Mouse (Mus musculus): ENCODE measurements around the gene Dazap1. TPM values are rescaled to one million over a fixed set of nuclear protein-coding genes. Genes with fewer than 3 reads are reported as not detected.

Dazap1 gene
- polyA plus RNA-seq, 1 experiment = 49.1 TPM

DNA sequence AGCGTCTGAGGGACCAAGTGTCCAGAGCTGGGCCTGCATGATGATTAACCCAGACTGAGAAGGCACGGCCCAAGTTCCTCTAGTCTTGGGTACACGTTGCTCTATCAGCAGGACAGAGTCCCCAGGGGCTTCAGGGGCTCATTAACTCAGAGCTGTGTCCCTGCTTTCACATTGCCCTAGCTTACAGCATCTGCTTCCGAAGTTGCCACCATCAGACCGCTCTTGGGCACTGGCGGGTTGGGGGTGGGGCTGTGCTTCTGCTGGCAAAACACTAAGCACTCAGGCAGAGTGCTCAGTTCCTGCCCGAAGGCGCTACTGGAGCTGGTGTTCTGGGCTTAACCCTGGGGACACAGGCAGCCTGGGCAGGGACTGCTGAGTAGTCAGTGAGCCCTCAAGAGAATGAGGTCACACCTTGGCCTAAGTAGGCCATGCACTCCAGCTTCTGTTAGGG, 20.7 kb downstream of the Dazap1 start:
- peak overlapping the region; percentile 98 for H3K27ac ChIP-seq (ENCODE audit: insufficient read depth, low read depth, low read length)
- DNase-seq = peak; percentile 83

GRCm38 (mm10) chr10:80282481-80283441, 21.5 kb downstream of the Dazap1 start:
- H3K4me3 ChIP-seq (ENCODE audit: insufficient read depth, low read depth, low read length) = no peak overlapping the region
- 56% methylated on average over 20 of the region's 20 CpGs for WGBS
- DNase-seq = peak; percentile 40
- no peaks in the 10 kb centered on the region for H3K27me3 ChIP-seq (replicated peaks; ENCODE audit: control insufficient read depth, insufficient read depth, low read length)
- peaks cover 12% of the 10 kb centered on the region for H3K36me3 ChIP-seq (ENCODE audit: control insufficient read depth, insufficient read depth, low read length)
- no peak for TF ChIP-seq CTCF (conservative IDR thresholded peaks at IDR 0.05; ENCODE audit: insufficient read depth, insufficient read length, low read depth, low read length)
- no peak for TF ChIP-seq POLR2A (IDR thresholded peaks at IDR 0.05; ENCODE audit: low read depth, low read length)
- H3K4me1 ChIP-seq (ENCODE audit: control insufficient read depth, insufficient read depth, low read length) = peaks cover 22% of the 10 kb centered on the region
- H3K27ac ChIP-seq (ENCODE audit: insufficient read depth, low read depth, low read length) = peak overlapping the region; percentile 98

More for the DNA sequence above, 20.7 kb downstream of the Dazap1 start:
- Histone ChIP-seq H3K4me1 (ENCODE audit: control insufficient read depth, insufficient read depth, low read length) (peaks cover 22% of the 10 kb centered on the region), H3K27me3 (replicated peaks; ENCODE audit: control insufficient read depth, insufficient read depth, low read length) (no peaks in the 10 kb centered on the region), H3K36me3 (ENCODE audit: control insufficient read depth, insufficient read depth, low read length) (peaks cover 12% of the 10 kb centered on the region), H3K4me3 (ENCODE audit: insufficient read depth, low read depth, low read length) (no peak overlapping the region)
- 26% methylated on average over 8 of the region's 8 CpGs for WGBS
- TF ChIP-seq CTCF (conservative IDR thresholded peaks at IDR 0.05; ENCODE audit: insufficient read depth, insufficient read length, low read depth, low read length) (no peak), POLR2A (IDR thresholded peaks at IDR 0.05; ENCODE audit: low read depth, low read length) (no peak)

DNA sequence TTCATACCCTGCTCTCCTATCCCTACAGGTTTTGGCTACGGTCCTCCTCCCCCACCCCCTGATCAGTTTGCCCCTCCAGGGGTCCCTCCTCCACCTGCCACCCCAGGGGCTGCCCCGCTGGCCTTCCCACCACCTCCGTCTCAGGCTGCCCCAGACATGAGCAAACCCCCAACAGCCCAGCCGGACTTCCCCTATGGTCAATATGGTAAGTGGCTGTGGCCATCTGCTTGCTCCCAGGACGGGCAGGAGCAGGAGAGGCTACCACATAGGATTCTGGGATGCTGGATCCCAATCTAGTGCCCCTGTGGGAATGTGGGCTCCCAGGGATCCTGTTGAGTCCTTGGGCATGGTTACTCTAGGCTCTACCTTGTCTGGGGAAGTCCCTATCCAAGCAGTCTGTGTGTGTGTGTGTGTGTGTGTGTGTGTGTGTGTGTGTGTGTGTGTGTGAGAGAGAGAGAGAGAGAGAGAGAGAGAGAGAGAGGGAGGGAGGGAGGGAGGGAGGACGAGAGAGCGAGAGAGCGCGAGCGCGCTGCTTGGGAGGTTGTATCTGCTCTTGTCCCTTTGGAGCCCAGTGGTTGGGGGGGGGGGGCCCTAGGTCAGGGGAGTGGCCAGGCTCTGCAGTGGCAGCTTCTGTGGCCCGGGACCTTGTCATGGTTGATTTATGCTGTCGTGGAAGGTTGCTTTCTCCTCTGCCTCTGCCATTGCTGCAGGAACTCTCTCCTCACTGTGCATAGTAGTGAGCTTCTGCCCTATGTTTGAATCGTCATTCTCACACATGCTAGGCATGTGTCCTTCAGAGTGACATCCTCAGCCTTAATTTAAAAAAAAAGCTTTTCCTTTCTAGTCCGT, 24.2 kb downstream of the Dazap1 start:
- H3K27me3 ChIP-seq (replicated peaks; ENCODE audit: control insufficient read depth, insufficient read depth, low read length) = no peaks in the 10 kb centered on the region
- DNase-seq = no peak
- TF ChIP-seq CTCF (conservative IDR thresholded peaks at IDR 0.05; ENCODE audit: insufficient read depth, insufficient read length, low read depth, low read length) (no peak), POLR2A (IDR thresholded peaks at IDR 0.05; ENCODE audit: low read depth, low read length) (no peak)
- H3K4me3 ChIP-seq (ENCODE audit: insufficient read depth, low read depth, low read length) = no peak overlapping the region
- WGBS = 66% methylated on average over 12 of the region's 15 CpGs
- no peak overlapping the region for H3K27ac ChIP-seq (ENCODE audit: insufficient read depth, low read depth, low read length)
- peaks cover 22% of the 10 kb centered on the region for H3K4me1 ChIP-seq (ENCODE audit: control insufficient read depth, insufficient read depth, low read length)
- peaks cover 11% of the 10 kb centered on the region for H3K36me3 ChIP-seq (ENCODE audit: control insufficient read depth, insufficient read depth, low read length)

GRCm38 (mm10) chr10:80288097-80288496, 26.8 kb downstream of the Dazap1 start:
- peaks cover under 1% of the 10 kb centered on the region; the same call in 1 of the 2 replicates for H3K4me1 ChIP-seq (ENCODE audit: control insufficient read depth, insufficient read depth, low read length)
- H3K27me3 ChIP-seq (replicated peaks; ENCODE audit: control insufficient read depth, insufficient read depth, low read length) = no peaks in the 10 kb centered on the region
- no peak for TF ChIP-seq CTCF (conservative IDR thresholded peaks at IDR 0.05; ENCODE audit: insufficient read depth, insufficient read length, low read depth, low read length)
- no peak overlapping the region for H3K27ac ChIP-seq (ENCODE audit: insufficient read depth, low read depth, low read length)
- no peak for DNase-seq
- 91% methylated on average over 12 of the region's 12 CpGs for WGBS
- H3K36me3 ChIP-seq (ENCODE audit: control insufficient read depth, insufficient read depth, low read length) = peaks cover 11% of the 10 kb centered on the region
- H3K4me3 ChIP-seq (ENCODE audit: insufficient read depth, low read depth, low read length) = no peak overlapping the region

DNA sequence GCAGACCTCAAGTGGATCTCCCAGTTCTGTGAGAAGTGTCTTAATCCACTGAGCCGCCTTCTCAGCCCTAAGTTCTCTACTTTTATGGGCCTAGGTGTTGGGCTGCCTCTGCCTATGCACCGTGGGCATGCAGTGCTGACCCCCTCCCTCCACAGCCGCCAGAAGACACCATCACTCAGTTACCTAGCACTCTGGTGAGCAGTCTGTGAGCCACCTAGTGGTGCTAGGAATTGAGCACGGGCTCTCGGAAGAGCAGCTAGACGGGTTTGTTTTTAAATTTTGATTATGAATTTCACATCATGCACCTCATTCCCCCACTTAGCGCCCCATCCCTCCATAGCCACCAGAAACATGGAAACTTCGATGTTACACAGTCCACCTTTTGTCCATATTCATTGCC, 27.4 kb downstream of the Dazap1 start:
- Histone ChIP-seq H3K27me3 (replicated peaks; ENCODE audit: control insufficient read depth, insufficient read depth, low read length) (no peaks in the 10 kb centered on the region), H3K36me3 (ENCODE audit: control insufficient read depth, insufficient read depth, low read length) (peaks cover 11% of the 10 kb centered on the region), H3K4me3 (ENCODE audit: insufficient read depth, low read depth, low read length) (no peak overlapping the region), H3K27ac (ENCODE audit: insufficient read depth, low read depth, low read length) (no peak overlapping the region), H3K4me1 (ENCODE audit: control insufficient read depth, insufficient read depth, low read length) (no peaks in the 10 kb centered on the region; the same call in 1 of the 2 replicates)
- TF ChIP-seq POLR2A (IDR thresholded peaks at IDR 0.05; ENCODE audit: low read depth, low read length) = no peak
- TF ChIP-seq CTCF (conservative IDR thresholded peaks at IDR 0.05; ENCODE audit: insufficient read depth, insufficient read length, low read depth, low read length) = peak; percentile 38
- WGBS = 58% methylated on average over 8 of the region's 8 CpGs
- DNase-seq = no peak

GRCm38 (mm10) chr10:80292251-80293146, 31.2 kb downstream of the Dazap1 start, which contains the start of gene Rps15:
Rps15 (plus strand) TSS chr10:80292453.
- WGBS = under 1% methylated on average over 72 of the region's 72 CpGs
- Histone ChIP-seq H3K27me3 (replicated peaks; ENCODE audit: control insufficient read depth, insufficient read depth, low read length) (no peaks in the 10 kb centered on the region), H3K4me3 (ENCODE audit: insufficient read depth, low read depth, low read length) (peak within 1 kb of the TSS; percentile 91), H3K4me1 (ENCODE audit: control insufficient read depth, insufficient read depth, low read length) (no peaks in the 10 kb centered on the region; the same call in 1 of the 2 replicates), H3K27ac (ENCODE audit: insufficient read depth, low read depth, low read length) (peak within 1 kb of the TSS; percentile 67), H3K36me3 (ENCODE audit: control insufficient read depth, insufficient read depth, low read length) (no peaks in the 10 kb centered on the region)
- TF ChIP-seq POLR2A (IDR thresholded peaks at IDR 0.05; ENCODE audit: low read depth, low read length) (peak; percentile 95), CTCF (conservative IDR thresholded peaks at IDR 0.05; ENCODE audit: insufficient read depth, insufficient read length, low read depth, low read length) (peak; percentile 72)
- peak; percentile 96 for DNase-seq

Measured in kidney, adult 2 months (tissue).